Mouse (Mus musculus) limb, embryonic 14.5 days (tissue): Measurements from ENCODE around the gene Frs2. TPM values are rescaled to one million over a fixed set of nuclear protein-coding genes. Genes with fewer than 3 reads are reported as not detected.

Experiments
- ATAC-seq: fragments of 200-750 bp; cut with Nextera tagmentation; 2 replicates; pipeline ENCODE4 v1.8.0; 2017; ENCODE audit warnings: low read depth, moderate number of reproducible peaks, moderate TSS enrichment; ENCODE audit not compliant: low FRiP score
- DNase-seq: peaks from one replicate; pipeline ENCODE4 v3.0.0-alpha.2; 2015; ENCODE audit warnings: low spot score
- H3K27ac ChIP-seq: fragments of 300-500 bp; sonication (generic); replicated peaks from 2 replicates; pipeline ENCODE4 v1.5.1; 2014; ENCODE audit warnings: low read depth, mild to moderate bottlenecking, low read length, moderate library complexity, mixed read lengths
- H3K27me3 ChIP-seq: fragments of 300-500 bp; sonication (generic); 2 replicates; pipeline ENCODE4 v1.6.1; 2014; ENCODE audit warnings: low read length, mixed read lengths; ENCODE audit not compliant: control insufficient read depth, insufficient read depth
- H3K36me3 ChIP-seq: fragments of 300-500 bp; sonication (generic); 2 replicates; pipeline ENCODE4 v1.6.1; 2014; ENCODE audit warnings: mild to moderate bottlenecking, low read length, moderate library complexity, mixed read lengths; ENCODE audit not compliant: control insufficient read depth, insufficient read depth
- H3K4me1 ChIP-seq: fragments of 300-500 bp; sonication (generic); 2 replicates; pipeline ENCODE4 v1.6.1; 2014; ENCODE audit warnings: antibody characterized with exemption, low read length, mixed read lengths; ENCODE audit not compliant: control insufficient read depth, insufficient read depth
- H3K4me2 ChIP-seq: fragments of 300-500 bp; sonication (generic); replicated peaks from 2 replicates; pipeline ENCODE4 v1.6.1; 2014; ENCODE audit warnings: low read depth, mild to moderate bottlenecking, low read length, moderate library complexity; ENCODE audit not compliant: severe bottlenecking
- H3K4me3 ChIP-seq: fragments of 300-500 bp; sonication (generic); replicated peaks from 2 replicates; pipeline ENCODE4 v1.5.1; 2014; ENCODE audit warnings: low read length
- H3K9ac ChIP-seq: fragments of 300-500 bp; sonication (generic); 2 replicates; pipeline ENCODE4 v1.6.1; 2014; ENCODE audit warnings: mild to moderate bottlenecking, low read depth, low read length, moderate library complexity; ENCODE audit not compliant: severe bottlenecking
- H3K9me3 ChIP-seq: fragments of 300-500 bp; sonication (generic); 2 replicates; pipeline ENCODE4 v1.6.1; 2016; ENCODE audit warnings: low read length; ENCODE audit not compliant: control insufficient read depth
- POLR2A ChIP-seq: fragments of 200-500 bp; IDR thresholded peaks from 2 replicates; pipeline ENCODE4 v1.8.0; 2012; ENCODE audit warnings: inconsistent platforms, mild to moderate bottlenecking, moderate library complexity, borderline replicate concordance; ENCODE audit not compliant: insufficient read depth, insufficient read length; ENCODE audit errors: extremely low read depth
- WGBS: fragments of 180-500 bp; shearing (Covaris S2); extraction: QIAGEN DNeasy Blood & Tissue Kit; methylation state at CpG from one replicate; pipeline ENCODE4 v1.1.7; 2014; 5-methylcytosine and 5-hydroxymethylcytosine counted together
- polyA plus RNA-seq, 2 experiments: library from polyadenylated mRNA; depleted of rRNA in 1 of 2; stranded (reverse) in 1 of 2; unstranded in 1 of 2; fragments of >200 nt; fragmentation: Nextera tagmentation in 1 of 2; extraction: Ambion mirVana in 1 of 2; gene quantifications; 2 replicates each; pipeline versions ENCODE4 v1.2.1 to v1.2.3; 2012 to 2014

Frs2 gene
- polyA plus RNA-seq, 2 experiments, result 29.1 to 36.6 TPM

DNA sequence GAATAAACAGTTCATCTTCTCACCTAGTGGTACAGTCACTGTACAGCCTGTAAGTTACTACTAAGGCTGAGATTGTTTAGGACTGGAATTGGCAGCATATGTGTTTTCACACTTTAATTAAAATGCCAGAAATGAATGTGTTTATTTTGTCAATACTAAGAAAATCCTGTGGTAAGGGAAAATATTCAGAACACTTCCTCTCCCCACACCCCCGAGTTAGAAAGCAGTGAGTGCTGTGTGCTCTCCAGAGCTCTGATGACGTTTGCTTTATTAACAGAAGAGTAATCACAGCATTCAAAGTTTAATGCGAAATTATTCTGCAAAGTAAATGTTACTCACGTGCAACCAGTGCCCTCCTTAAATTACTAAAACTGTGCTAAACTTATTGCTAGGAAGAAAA is 58.7 kb downstream of the Frs2 start:
- no peak for DNase-seq
- H3K4me1 ChIP-seq, result peaks cover 3% of the 10 kb centered on the region
- H3K9me3 ChIP-seq, result no peaks in the 10 kb centered on the region
- H3K4me3 ChIP-seq, result no peak overlapping the region
- no peak overlapping the region for H3K27ac ChIP-seq
- no peak for TF ChIP-seq POLR2A
- no peak overlapping the region for H3K9ac ChIP-seq
- 58% methylated on average over 4 of the region's 4 CpGs for WGBS
- no peaks in the 10 kb centered on the region for H3K27me3 ChIP-seq
- peaks cover 26% of the 10 kb centered on the region for H3K36me3 ChIP-seq
- no peak overlapping the region for H3K4me2 ChIP-seq
- no peak for ATAC-seq

DNA sequence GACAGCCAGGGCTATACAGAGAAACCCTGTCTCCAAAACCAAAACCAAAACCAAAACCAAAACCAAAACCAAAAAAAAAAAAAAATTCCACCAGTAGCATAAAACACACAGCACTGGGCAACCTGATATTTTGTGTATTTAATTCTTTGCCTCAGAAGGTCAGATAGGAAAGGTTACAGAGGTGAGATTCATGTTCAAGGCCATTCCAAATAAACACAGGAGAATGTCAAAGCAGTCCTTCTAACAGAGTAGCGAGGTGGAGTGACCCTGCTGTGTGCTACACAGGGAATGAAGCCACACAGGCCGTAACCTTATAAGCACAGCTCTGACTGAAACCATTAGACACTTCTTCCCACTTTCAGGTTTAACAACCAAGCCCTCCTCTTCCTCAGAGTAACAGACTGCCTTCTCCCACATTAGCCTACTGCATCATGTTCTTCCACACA is 66.4 kb downstream of the Frs2 start:
- TF ChIP-seq POLR2A, result no peak
- Histone ChIP-seq H3K9ac (no peak overlapping the region), H3K9me3 (no peaks in the 10 kb centered on the region), H3K4me3 (no peak overlapping the region), H3K27ac (no peak overlapping the region), H3K4me2 (no peak overlapping the region), H3K4me1 (no peaks in the 10 kb centered on the region), H3K36me3 (peaks cover 60% of the 10 kb centered on the region), H3K27me3 (no peaks in the 10 kb centered on the region)
- no peak for ATAC-seq
- no peak for DNase-seq
- 78% methylated on average over 2 of the region's 2 CpGs for WGBS

GRCm38 (mm10) chr10:117081326-117081725 is 67.0 kb downstream of the Frs2 start:
- Histone ChIP-seq H3K4me1 (no peaks in the 10 kb centered on the region), H3K36me3 (peaks cover 63% of the 10 kb centered on the region), H3K4me3 (no peak overlapping the region), H3K27me3 (no peaks in the 10 kb centered on the region), H3K9me3 (no peaks in the 10 kb centered on the region), H3K27ac (no peak overlapping the region), H3K4me2 (no peak overlapping the region), H3K9ac (no peak overlapping the region)
- no peak for DNase-seq
- ATAC-seq, result no peak
- no peak for TF ChIP-seq POLR2A
- 72% methylated on average over 4 of the region's 4 CpGs for WGBS

- H3K4me3 ChIP-seq, result no peak overlapping the region
- 83% methylated on average over 6 of the region's 6 CpGs for WGBS
- no peak overlapping the region for H3K4me2 ChIP-seq
- no peaks in the 10 kb centered on the region for H3K4me1 ChIP-seq
- ATAC-seq (no peak), DNase-seq (no peak)
- TF ChIP-seq POLR2A, result no peak
- H3K9me3 ChIP-seq, result no peaks in the 10 kb centered on the region
- H3K9ac ChIP-seq, result no peak overlapping the region
- H3K36me3 ChIP-seq, result peaks cover 66% of the 10 kb centered on the region
- no peak overlapping the region for H3K27ac ChIP-seq
- H3K27me3 ChIP-seq, result no peaks in the 10 kb centered on the region
Measured at GRCm38 (mm10) chr10:117078284-117078683, 70.0 kb downstream of the Frs2 start.

DNA sequence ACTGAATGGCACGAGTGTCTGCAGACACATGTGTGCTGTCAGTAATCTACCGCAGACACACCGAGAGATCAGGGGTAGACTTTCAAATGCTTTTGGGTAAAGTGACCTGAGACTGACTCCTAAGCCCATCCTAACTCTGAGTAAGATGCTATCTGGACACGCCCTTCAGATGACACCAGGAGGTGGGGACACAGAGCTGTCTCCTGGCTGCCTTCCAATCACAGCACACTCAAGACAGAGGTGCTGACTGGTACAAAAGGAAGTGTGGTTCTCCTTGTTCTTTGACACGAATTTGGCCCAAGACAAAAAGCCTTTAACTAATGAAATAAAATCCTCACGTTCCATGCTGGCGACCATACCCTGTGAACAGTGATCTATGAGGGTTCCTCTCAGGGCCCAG is 75.2 kb downstream of the Frs2 start:
- no peak for TF ChIP-seq POLR2A
- Histone ChIP-seq H3K4me2 (no peak overlapping the region), H3K4me3 (no peak overlapping the region), H3K36me3 (peaks cover 68% of the 10 kb centered on the region), H3K9me3 (no peaks in the 10 kb centered on the region), H3K9ac (no peak overlapping the region), H3K27me3 (no peaks in the 10 kb centered on the region), H3K4me1 (no peaks in the 10 kb centered on the region), H3K27ac (no peak overlapping the region)
- ATAC-seq (no peak), DNase-seq (no peak)
- 86% methylated on average over 7 of the region's 7 CpGs for WGBS
